Mouse (Mus musculus): ENCODE measurements around the gene Gm20815.
"Not testable (repeated sequence)": the region's sequence is repeated elsewhere in the genome, so short reads cannot be mapped to it uniquely, and the experiment has no call there.

Gm20815 gene

GRCm38 (mm10) chrY:8835069-8835468 is at the start of gene Gm20815:
TSS of gene Gm20815 (minus strand) at chrY:8835169.
- not testable (repeated sequence) for DNase-seq
